Mouse (Mus musculus) limb, embryonic 10.5 days (tissue): ENCODE results near the gene Trim47. TPM values are rescaled to one million over a fixed set of nuclear protein-coding genes. Genes with fewer than 3 reads are reported as not detected.

Experiments used
- DNase-seq: peaks from one replicate; pipeline ENCODE4 v3.0.0-alpha.2; 2017; ENCODE audit warnings: low spot score
- H3K27ac ChIP-seq: fragments of 300-500 bp; sonication (generic); 2 replicates; pipeline ENCODE4 v1.5.1; 2016; ENCODE audit warnings: mild to moderate bottlenecking
- H3K27me3 ChIP-seq: fragments of 300-500 bp; sonication (generic); 2 replicates; pipeline ENCODE4 v1.6.1; 2016; ENCODE audit warnings: low read depth, mild to moderate bottlenecking; ENCODE audit not compliant: poor library complexity, severe bottlenecking
- H3K36me3 ChIP-seq: fragments of 300-500 bp; sonication (generic); 2 replicates; pipeline ENCODE4 v1.6.1; 2016; ENCODE audit warnings: mild to moderate bottlenecking, moderate library complexity
- H3K4me1 ChIP-seq: fragments of 300-500 bp; sonication (generic); 2 replicates; pipeline ENCODE4 v1.6.1; 2016
- H3K4me3 ChIP-seq: fragments of 300-500 bp; sonication (generic); 2 replicates; pipeline ENCODE4 v1.5.1; 2016; ENCODE audit warnings: mild to moderate bottlenecking, moderate library complexity
- H3K9me3 ChIP-seq: fragments of 300-500 bp; sonication (generic); replicated peaks from 2 replicates; pipeline ENCODE4 v1.6.1; 2016; ENCODE audit warnings: mild to moderate bottlenecking
- whole genome bisulfite sequencing: fragments of 180-500 bp; shearing (Covaris S2); methylation state at CpG from one replicate; pipeline ENCODE4 v1.1.7; 2016; 5-methylcytosine and 5-hydroxymethylcytosine counted together
- polyA plus RNA-seq: library from polyadenylated mRNA; unstranded; fragments of >200 nt; fragmentation: Nextera tagmentation; extraction: Ambion mirVana; gene quantifications from 2 replicates; pipeline ENCODE4 v1.2.1, GENCODE M21; 2016

Gene Trim47
- polyA plus RNA-seq, 1 experiment from 2014 or later, result 4.9 TPM

DNA sequence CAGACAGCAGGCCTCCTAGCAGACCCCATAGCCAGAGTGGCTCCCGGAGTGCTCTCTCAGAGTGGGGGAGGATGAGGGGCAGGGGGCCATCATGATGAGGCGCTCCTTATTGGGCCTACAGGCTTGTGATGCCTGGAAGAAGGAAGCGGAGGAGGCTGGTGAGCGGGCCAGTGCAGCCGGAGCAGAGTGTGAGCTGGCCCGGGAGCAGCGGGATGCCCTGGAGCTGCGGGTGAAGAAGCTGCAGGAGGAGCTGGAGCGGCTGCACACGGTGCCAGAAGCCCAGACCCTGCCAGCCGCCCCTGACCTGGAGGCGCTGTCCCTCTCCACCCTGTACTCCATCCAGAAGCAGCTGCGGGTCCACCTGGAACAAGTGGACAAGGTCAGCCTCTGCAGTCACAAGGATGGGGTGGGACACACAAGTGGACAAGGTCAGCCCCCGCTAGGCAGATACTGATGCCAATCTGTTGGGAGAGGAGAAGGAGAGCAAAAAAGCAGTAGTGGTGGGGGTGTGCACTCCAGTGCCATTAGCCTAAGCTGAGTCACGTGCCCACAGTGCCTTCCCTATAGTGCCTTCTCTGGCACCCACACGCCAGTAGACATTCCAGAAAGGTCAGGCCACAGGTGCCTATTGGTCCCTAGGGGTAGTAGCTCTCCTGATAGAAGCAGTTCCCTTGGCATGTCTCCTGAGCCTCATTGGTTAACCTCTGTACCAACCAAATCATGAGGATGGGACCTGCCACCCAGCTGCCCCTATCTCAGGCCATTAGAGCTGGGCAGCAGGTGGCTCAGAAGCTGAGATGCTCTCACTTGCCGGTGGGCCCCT lies 67.9 kb downstream of the Trim47 start:
- no peak for DNase-seq
- 93% methylated on average over 17 of the region's 17 CpGs for WGBS
- 0 out of 2 replicates have a peak, but pooled peaks cover 2% of the 10 kb centered on the region for H3K4me1 ChIP-seq
- no peaks in the 10 kb centered on the region for H3K27me3 ChIP-seq
- H3K4me3 ChIP-seq, result no peak overlapping the region
- no peaks in the 10 kb centered on the region for H3K9me3 ChIP-seq
- H3K27ac ChIP-seq, result no peak overlapping the region
- H3K36me3 ChIP-seq, result peaks cover 92% of the 10 kb centered on the region

GRCm38 (mm10) chr11:116058022-116058614 lies 68.9 kb downstream of the Trim47 start:
- DNase-seq, result no peak
- Histone ChIP-seq H3K9me3 (no peaks in the 10 kb centered on the region), H3K36me3 (peaks cover 100% of the 10 kb centered on the region), H3K4me3 (no peak overlapping the region), H3K4me1 (0 out of 2 replicates have a peak, but pooled peaks cover 2% of the 10 kb centered on the region), H3K27ac (no peak overlapping the region), H3K27me3 (no peaks in the 10 kb centered on the region)
- 87% methylated on average over 12 of the region's 12 CpGs for WGBS

DNA sequence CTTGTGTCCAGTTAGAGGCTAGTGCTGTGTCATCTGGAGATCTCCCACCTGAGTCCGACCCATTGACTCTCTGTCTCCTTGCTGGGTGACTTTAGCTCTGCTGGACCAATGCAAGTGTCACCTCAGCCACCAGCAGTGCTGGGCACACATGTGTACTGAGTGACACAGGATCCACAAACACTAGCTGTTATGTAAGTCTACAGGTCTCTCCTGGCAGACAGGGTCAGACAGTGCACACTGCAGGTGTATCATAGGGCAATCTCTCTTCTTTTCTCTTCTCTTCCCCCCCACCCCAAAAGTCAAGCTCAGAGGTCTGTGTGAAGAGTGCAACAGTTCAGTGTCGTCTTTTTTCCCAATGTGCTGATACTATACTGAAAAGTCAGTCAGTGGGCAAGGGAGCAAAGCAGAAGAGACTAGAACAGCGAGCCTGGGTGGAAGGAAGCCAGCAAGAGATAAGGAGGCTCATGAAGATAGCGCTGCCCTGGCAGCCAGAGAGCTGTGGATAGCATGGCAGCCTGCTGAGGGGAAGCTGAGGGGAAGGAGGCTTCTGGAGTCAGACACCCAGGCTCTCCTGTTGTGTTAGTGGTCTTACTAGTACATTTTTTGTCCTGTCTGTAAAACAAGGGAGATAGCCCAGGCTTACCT lies 69.7 kb downstream of the Trim47 start:
- Histone ChIP-seq H3K4me3 (no peak overlapping the region), H3K27me3 (no peaks in the 10 kb centered on the region), H3K36me3 (peaks cover 100% of the 10 kb centered on the region), H3K4me1 (0 out of 2 replicates have a peak, but pooled peaks cover 2% of the 10 kb centered on the region), H3K27ac (no peak overlapping the region), H3K9me3 (no peaks in the 10 kb centered on the region)
- no peak for DNase-seq
- WGBS, result 88% methylated on average over 4 of the region's 4 CpGs

- Histone ChIP-seq H3K27me3 (no peaks in the 10 kb centered on the region), H3K9me3 (no peaks in the 10 kb centered on the region), H3K4me1 (0 out of 2 replicates have a peak, but pooled peaks cover 2% of the 10 kb centered on the region), H3K27ac (no peak overlapping the region), H3K36me3 (peaks cover 100% of the 10 kb centered on the region), H3K4me3 (no peak overlapping the region)
- 94% methylated on average over 11 of the region's 11 CpGs for WGBS
- DNase-seq, result no peak
These were observed 71.1 kb downstream of the Trim47 start for GRCm38 (mm10) chr11:116055873-116056272.

Other genes starting within 250 kb of the Trim47 start
- gene Smim5, start 227.2 kb downstream of the Trim47 start, polyA plus RNA-seq, result 1.7 and 2.0 TPM in 2 replicates
- gene Smim6, start 215.2 kb downstream of the Trim47 start, polyA plus RNA-seq, result 1.0 and 1.1 TPM in 2 replicates
- 47.9 and 52.2 TPM in 2 replicates for gene Sap30bp, start 193.9 kb downstream of the Trim47 start, polyA plus RNA-seq
- gene Recql5, start 193.7 kb downstream of the Trim47 start, polyA plus RNA-seq, result 30.4 and 34.6 TPM in 2 replicates
- 0.90 and 1.6 TPM in 2 replicates for gene Itgb4, start 152.5 kb downstream of the Trim47 start, polyA plus RNA-seq
- gene Galk1, start 114.5 kb downstream of the Trim47 start, polyA plus RNA-seq, result 243 and 283 TPM in 2 replicates
- gene H3f3b, start 99.2 kb downstream of the Trim47 start, polyA plus RNA-seq, result 1,754 and 1,985 TPM in 2 replicates
- 46.1 and 53.2 TPM in 2 replicates for gene Unk, start 96.9 kb downstream of the Trim47 start, polyA plus RNA-seq
- gene Unc13d, start 49.2 kb downstream of the Trim47 start, polyA plus RNA-seq, result 2.4 and 3.7 TPM in 2 replicates
- gene Wbp2, start 40.2 kb downstream of the Trim47 start, polyA plus RNA-seq, result 54.8 and 56.9 TPM in 2 replicates
- 1.9 and 2.1 TPM in 2 replicates for gene Trim65, start 3.9 kb upstream of the Trim47 start, polyA plus RNA-seq
- 116 and 118 TPM in 2 replicates for gene Mrpl38, start 11.7 kb upstream of the Trim47 start, polyA plus RNA-seq
- 51.7 and 56.8 TPM in 2 replicates for gene Fbf1, start 41.0 kb upstream of the Trim47 start, polyA plus RNA-seq
- 61.5 and 65.4 TPM in 2 replicates for gene Ten1, start 71.6 kb upstream of the Trim47 start, polyA plus RNA-seq
- 13.0 and 16.7 TPM in 2 replicates for gene Acox1, start 71.8 kb upstream of the Trim47 start, polyA plus RNA-seq
- gene Evpl, start 110.9 kb upstream of the Trim47 start, polyA plus RNA-seq, result 1.4 and 1.7 TPM in 2 replicates
- 121 and 123 TPM in 2 replicates for gene Srp68, start 147.0 kb upstream of the Trim47 start, polyA plus RNA-seq
- gene Galr2, start 153.7 kb upstream of the Trim47 start, polyA plus RNA-seq, result 0.11 TPM in 1 of 2 replicates, not detected in the other
- 55.1 and 64.8 TPM in 2 replicates for gene Exoc7, start 180.0 kb upstream of the Trim47 start, polyA plus RNA-seq
- 0.68 and 1.5 TPM in 2 replicates for gene Foxj1, start 208.2 kb upstream of the Trim47 start, polyA plus RNA-seq